Mouse (Mus musculus): ENCODE measurements around the gene Grin2a. TPM values are rescaled to one million over a fixed set of nuclear protein-coding genes. Genes with fewer than 3 reads are reported as not detected.

Gene Grin2a
- total RNA-seq, 2 experiments from 2014 or later, result 0.69 to 1.5 TPM

DNA sequence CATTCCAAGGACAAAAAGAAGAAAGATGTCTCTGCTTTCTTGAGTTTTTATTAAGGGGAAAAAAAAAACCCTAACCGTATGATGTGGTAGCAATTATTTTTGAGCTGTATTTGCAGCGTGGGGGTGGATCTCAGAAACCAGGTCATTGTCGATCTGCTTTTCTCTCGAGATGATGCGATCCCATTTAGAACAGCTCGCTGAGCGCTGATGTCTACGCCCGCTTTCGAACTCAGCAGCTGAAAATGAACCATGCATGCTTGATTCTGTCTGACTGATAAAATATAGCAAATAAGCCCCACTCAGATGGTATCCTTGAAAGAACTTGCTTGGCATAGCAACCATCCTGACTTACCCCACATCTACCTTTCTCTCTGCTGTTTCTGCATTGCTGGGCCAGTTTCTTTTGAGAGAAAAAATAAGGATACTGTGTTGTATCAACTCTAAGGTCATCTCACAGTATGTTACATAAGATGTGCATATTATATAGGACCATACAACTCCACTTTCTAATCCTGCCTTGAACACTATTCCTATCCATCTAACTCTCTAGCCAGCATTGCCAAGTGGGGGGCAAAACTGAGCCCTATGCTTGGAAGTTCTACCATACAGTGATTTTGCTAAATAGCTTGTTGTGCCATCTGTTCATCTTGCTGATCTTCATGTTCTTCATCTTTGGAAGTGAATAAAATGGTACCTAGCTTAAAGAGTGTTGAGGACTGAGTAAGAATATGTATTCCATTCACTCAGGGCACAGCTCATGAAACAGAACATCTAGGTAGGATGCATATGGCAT is 369.5 kb downstream of the Grin2a start:
- DNase-seq, result no peak

DNA sequence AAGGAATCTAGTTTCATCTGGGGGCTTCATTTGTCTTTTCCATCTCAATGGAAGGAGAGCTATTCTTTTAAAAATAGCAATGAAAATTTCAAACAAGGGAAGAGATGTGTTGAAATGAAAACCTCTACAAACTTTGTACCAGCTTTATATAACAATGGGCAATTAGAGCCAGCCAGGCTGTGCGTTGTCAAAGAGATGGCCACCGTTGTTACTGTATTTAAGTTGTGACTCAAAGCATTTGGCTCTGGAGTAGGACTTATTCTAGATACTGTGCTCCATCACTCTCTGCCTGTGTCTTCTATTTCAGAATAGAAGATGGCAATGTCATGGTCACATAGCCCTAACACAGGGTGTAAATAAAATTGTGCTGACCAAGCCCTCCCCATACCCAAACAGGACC is 371.0 kb downstream of the Grin2a start:
- no peak for DNase-seq

DNA sequence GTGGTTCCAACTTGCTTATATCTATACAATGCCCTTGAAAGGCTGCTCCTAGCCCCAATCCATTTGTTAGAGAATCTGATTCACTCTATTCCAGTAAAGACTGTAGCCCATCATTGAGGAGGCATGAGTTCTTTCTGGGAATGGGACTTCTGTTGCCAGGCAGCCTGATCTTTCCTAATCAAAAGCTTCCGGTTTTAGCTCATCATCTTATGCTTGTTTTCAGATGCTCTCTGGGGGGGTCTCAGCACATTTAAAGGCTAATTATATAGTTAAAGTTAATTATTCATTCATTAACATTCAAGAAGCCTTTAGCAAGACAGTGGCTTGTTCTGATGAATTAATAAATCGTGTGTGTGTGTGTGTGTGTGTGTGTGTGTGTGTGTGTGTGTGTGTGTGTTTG is 377.2 kb downstream of the Grin2a start:
- no peak for DNase-seq

DNA sequence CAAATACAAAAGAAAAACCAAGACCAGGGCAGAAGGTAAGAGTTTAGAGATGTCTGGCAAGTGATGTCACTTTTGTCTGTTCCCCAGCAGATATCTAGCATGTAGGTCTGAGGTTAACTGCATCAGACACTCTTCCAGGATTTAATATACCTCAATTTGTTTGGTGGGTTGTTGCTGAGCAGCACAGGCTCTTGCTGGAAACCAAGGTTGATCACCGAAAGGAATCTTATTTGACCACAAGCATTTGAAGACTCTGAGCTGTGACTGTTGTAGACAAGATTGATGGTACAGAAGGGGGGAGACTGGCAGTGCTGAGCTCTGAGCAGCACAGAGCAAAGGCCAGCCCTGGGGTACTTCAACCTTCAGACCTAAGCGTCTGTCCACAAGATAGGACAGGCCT is 378.1 kb downstream of the Grin2a start:
- no peak for DNase-seq

DNA sequence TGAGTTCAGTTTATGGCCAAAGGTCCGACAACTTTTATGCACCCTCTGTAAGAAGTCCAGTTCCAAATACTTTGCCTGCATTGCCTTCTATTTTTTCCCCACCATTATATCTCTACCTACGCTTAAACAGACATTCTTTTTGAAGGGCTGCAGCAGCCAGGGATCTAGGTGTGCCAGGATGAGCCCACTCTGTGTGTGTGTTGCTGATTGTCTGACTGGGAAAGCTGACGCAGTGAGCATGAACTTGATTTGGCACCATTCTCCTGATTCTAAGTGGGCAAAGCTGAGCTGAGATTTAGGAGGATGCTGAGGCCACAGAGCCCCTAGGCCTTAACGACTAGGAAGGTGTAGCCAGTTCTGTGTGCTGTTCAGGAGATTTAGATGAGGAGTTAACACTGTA is 378.6 kb downstream of the Grin2a start:
- DNase-seq, result no peak

DNA sequence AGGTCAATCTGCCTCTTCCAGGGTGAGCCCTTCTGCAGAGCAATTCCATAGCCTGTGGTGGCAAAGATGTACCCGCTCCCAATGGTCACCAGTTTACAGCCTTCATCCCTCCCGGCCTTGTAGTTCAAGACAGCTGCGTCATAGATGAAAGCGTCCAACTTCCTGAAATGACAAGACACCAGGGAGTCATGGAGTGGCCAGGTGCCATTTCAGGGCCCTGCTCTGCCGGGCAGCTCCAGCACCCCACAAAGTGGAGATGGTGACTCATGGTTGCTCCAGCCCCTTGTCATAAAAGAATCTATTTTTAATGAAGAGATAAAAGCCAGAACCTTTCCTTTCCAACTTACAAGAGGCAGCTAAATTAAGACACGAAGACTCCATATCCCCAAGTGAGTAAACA is 382.8 kb downstream of the Grin2a start:
- DNase-seq, result peak; percentile 35

DNA sequence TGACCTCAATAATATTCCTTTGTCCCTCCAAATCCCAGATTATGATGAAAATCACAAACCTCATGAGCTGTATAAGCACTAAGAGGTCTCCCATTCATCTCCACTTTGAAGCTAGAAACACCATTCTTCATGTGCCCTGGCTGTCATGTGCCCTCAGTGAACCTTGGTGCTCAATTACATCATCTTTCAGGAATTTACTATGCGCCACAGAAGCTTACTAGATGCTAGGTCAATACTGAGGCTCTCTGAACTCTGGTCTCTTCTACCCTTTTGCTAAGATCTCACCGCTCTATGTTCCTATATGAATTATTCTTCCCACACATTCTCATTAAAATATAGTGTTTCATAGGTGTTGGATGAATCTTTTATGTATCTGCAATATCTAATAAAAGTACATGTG is 387.9 kb downstream of the Grin2a start:
- DNase-seq, result no peak

DNA sequence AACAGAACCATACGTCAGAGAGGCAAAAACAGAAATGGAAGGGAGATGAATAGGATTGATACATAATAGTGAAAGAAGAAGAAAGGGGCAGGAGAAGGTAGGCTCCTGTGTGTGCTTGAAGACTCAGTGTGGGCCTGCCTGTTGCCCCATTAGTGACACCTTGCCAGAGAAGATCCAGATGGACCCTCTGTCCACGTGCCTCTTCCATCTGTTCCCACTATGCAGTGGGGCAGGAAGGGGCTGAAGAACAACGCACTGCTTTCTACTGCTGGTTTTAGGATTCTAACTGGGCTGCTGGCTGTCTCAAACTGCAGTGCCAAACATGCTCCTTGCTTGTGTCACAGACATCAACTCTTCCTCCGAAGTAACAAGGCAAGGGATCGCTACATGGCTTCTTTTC is 391.4 kb downstream of the Grin2a start:
- DNase-seq, result no peak

DNA sequence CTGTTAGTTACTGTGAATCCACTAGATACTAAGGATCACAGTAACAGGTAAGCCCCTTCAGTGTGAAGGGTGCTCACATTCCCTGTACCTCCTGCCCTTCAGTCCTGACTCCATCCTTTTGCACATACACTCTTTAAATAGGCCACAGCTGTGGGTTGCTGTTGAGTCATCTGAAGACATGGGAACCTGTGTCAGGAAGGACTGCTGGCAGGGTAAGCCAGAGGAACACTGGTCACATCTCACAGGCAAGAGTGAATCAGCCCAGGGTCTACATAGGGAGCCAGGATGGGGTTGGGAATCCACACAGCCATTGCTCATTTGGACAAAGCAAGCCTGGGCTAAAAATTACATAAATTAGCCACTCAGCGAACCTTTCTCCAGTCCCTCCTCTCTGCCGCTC is 392.8 kb downstream of the Grin2a start:
- DNase-seq, result no peak

DNA sequence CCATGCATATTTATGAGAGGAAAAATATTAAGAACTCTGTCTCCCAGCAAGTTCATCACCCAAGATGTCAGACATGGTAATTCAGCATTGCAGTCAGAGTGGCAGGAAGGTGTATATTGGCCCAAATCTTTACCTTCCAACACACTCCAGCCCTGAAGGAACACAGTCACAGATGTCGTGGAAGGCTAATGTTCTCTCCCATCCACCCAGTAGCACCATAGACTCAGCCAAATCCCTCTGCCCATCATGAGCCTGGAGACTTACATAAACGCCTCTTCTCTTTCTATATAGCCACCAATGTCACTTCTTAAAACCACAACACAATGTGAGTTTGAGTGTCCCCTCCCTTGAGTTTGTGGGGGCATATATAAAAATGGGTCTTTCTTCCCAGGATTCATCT is 406.2 kb downstream of the Grin2a start:
- no peak for DNase-seq

DNA sequence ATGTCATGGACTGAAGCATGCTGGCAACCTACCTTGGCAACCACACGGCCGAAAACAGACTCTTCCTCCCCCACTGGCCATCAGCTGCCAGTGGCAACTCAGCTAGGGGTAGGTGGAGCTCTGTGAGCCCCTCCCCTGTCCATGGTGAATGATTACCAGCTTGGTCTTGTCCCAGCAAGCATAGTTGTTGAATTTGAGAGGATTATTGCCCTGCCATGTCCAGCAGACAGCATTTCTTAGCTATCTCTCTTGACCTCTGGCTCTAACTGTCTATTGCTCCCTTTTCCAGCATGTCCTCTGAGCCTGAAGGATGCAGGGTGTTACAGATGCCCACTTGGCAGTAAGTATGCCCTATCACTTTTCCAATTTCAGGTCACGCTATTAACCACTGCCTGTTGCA is 406.9 kb downstream of the Grin2a start:
- DNase-seq, result no peak

DNA sequence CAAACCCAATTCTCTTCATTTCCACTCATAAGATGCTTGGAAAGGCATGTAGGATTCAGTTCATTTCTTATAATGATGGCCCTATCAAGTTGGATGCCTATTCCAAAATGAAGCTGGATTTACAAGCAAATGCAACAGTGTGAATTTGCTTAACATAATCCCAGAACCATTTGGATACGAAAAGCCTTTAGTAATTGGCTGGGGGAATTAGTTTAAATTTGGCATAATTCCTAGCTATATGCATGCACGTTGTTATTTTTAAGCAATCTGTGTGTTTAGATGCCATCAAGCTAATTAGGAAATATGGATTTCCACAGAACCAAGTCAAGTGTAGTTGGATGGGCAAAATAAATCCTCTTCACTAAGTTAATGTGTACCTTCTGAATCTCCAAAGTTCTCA is 411.4 kb downstream of the Grin2a start:
- DNase-seq, result no peak

DNA sequence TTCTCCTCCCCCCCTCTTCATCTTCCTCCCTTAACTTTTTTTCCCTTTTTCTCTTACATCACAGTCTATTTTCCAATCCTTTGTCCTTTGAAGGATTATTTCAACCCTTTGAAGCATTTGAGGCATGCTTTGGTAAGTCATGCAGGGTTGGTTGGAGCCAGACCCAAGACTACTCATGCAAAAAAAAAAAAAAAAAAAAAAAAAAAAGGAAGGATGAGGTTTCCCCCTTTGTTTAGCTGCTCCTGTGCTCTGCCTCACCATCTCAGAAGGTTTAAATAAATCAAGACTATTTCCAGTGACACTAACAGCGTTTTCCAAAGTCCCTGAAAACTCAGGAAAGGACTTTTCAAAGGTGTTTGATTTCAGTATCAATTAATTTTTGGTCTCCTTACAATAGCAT is 423.6 kb downstream of the Grin2a start:
- DNase-seq, result no peak

DNA sequence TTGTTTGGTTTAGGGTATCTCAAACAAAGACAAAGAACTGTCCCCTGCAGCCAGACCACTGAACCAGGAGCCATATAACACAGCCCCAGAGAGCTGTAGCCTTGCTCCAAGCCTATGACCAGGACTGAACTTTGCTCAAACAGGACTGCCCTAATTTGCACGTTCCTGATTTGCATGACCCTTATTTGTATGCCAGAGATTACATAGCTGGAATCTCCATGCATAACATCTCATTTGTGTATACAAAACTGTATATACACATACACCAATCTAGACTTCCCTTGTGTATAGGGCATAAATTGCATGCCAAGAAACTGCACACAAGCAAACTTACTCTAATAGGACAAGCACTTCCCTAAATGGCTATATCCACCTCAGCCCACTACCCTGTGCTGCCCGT is 428.1 kb downstream of the Grin2a start:
- no peak for DNase-seq

DNA sequence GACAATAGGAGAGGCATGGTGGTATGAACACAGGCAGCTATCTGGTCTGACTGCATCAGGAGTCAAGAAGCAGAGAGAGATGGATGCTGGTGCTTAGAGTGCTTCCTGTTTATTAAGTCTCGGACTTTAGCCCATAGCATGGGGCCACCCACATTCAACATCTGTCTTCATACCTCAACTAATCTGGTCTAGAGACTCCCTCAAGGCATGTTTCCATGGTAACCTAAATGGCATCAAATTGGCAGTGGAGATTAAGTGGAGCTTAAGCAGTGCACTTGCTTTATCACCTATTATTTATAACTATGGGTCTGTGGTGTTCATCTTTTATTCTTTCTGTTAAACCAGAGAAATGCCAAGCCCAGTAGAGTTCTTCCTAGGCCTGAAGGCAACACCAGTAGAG is 433.5 kb downstream of the Grin2a start:
- DNase-seq, result no peak

DNA sequence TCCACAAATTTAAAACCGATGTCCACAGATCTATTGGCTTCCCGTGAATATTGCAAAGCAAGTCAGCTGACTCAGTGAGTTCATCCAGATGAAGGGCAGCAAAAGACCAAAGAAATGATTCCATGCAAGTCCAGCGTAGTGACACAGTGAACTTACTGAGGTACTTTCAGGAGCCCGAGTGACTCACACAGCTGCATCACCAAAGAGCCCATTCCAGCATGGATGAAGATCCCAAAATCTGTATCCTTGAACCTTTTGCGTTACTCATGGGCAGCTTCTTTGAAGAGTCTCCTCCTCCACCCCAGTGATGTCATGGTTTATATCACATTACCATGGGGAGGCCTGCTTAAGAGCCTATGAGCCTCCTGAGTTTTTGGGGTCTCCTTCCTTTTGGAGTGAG is 460.2 kb downstream of the Grin2a start:
- DNase-seq, result peak; percentile 3

DNA sequence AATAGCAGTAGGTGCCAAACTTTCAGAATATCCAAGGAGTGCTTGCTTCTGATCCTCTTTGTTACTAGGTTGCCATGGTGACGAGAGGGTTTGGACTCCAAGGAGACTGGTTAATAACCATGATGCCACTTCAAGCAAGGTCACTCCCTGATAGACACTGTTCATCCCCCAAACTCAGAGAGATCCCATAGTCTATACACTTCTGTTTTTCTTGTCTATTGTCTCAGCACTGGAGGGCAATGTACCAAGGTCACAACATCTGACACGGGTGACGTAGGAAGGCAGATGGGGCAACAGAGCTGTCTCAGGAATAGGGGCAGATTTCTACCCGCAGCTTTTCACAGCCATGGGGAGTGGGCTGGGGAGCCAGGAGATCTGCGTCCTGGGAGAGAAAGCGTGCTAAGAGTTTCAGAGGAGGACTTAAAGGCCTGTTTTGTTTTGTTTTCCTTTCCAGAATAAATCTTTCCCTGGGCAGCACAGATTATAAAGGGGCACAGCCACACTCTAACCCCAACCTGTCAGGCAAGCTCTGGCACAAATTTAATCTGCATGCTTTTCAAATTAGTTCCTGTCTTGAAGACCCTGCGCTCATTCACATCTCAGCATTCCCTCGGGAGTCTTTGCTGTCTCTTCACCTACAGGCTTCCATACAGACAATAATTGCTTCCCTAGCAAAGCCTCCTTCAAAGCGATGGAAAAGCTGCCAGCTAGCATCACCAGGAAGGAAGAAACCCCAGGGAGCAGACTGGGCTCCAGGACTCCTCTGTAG is 461.6 kb downstream of the Grin2a start:
- peak; percentile 3 for DNase-seq

DNA sequence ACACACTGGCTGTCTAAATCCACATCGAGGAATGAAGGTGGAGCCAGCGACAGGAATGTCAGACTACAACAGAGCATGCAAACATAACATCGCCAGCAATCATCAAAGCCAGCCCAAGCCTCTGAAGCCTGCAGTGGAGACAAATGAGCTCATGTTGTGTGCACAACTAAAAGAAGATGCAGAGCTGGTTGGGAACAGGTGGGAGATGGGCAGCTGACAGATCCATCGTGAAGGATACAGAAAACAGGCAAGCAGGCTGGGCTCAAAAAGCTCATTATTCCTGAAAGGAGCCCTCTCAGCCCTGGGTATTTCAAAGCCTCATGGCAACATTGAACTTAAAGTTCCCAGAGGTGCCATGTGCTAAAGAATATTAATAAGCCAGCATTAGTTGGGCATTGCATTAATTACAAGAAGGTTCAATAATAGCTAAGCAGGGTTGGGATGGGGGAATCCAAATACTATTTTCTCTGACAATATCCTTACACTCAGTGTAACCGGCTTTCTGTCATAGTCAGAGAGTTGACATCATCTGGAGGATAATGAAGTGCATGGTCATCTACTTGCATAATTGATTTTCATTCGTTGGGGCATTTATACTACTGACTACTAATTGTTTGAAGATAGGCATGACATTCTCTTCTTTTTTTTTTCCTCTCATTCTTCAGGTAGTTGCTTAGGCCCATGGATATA is 462.4 kb downstream of the Grin2a start:
- DNase-seq, result no peak

DNA sequence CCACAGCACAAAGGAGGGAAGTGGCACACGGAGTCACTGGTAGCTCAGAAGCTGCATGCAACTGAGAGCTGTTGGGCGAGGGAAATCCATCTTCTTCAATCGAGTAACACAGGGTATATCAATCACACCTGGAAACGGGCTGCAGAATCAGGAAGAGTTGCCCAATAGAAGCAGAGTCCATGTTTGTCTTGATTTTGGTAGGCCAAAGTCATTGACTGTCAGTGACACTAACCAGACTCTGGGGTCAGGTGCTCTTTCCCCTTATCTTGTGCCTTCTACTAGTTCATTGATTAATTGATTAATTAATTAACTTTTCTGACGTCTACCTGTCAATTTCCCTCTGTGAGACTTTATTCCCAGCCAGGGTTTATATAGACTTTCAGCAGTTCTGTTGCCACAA is 468.1 kb downstream of the Grin2a start:
- no peak for DNase-seq

DNA sequence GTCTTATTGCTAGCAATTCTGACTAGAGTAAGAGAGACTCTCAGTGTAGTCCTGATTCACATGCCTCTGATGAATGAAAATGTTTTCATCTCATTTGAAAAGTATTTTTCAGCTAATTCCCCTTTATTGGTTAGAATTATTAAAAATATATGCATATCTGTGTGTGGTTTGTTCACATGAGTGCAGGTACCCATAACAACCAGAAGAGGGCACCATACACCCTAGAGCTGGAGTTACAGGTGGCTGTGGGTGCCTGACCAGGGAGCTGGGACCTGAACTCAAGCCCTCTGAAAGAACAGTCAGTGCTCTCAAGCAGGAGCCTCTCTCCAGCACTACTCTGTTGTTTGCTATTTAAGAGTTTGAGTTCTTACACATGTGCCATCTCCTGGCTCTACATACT is 472.0 kb downstream of the Grin2a start:
- DNase-seq, result no peak

Measured in adrenal gland, postnatal 10 days (tissue).